Mouse (Mus musculus): ENCODE data around the gene Gm1673.
"Not testable (repeated sequence)": the region's sequence is repeated elsewhere in the genome, so short reads cannot be mapped to it uniquely, and the experiment has no call there.

Gene Gm1673

DNA sequence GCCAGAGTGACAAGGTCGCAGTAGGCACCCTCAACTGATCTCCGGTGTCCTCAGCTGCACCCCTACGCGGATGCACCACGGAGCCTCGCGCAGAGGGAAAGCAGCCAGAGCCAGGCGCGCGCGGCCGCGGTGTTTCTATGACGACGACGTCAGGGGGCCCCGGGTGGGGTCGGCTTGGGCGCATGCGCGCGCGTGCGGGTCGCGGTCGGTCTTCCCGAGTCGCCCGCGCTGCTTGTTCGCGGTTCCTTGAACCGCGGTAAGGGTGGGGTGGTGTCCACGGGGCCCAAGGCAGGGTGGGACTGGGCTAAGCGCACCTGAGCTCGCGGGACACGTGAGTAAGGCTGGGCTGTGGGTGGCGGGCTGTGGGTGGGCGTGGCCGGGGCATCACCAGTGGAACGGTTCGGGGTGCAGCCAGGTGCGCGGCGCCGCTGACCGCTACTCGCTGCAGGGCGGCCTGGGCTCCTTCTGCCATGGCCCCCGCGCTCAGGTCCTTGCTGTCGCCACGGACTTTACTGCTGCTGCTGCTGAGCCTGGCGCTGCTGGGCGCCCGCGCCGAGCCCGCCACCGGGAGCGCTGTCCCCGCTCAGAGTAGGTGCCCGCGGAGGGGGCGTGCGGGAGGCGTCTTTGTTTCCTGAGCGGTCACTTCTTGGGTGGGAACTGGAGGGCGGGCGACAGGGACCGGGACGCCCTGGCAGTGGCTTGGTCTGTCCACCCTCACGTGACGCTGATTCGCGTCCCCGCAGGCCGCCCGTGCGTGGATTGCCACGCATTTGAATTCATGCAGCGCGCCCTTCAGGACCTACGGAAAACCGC lies at the start of gene Gm1673:
Gene Gm1673 (plus strand): TSS at position 125 of the 813 bp plus-strand sequence.
- peak; percentile 87 to 91 for DNase-seq (ENCODE audit: low spot score in 2 of 2)

DNA sequence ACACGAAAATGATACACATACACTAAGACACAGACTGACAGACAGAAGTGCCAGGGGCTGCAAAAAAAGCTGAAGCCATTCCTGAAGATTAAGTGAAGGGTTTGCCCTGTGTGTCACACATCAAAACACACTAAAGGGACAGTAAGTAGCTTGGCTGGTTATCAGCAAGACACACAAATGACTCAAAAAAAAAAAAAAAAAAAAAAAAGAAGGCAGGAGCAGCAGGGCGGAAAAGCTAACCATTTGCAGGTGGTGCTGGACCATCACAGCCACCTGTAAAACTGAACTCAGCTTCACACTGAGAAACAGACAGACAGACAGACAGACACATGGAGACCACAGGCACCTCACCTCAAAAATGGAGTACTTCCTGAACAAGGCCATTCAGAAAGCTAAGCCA lies 49.2 kb upstream of the Gm1673 start:
- DNase-seq (ENCODE audit: low spot score in 2 of 2): no peak

DNA sequence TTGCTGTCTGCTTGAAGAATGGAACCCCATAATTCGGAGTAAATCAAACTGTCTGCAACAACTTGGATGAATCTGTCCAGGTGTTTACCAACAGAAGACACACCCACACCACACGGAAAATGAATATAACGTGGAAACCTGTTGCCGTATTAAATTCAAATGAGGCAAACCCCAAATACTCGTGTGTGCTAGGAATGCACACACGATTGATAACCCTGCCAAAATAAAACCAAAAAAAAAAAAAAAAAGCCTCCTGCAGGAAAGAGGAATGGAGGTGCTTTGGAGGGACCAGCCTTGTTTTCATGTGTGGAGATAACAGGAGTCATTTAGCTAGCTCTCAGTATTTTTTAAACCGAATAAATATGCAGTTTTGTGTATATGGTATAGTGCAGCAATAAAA lies 48.4 kb upstream of the Gm1673 start:
- DNase-seq (ENCODE audit: low spot score in 2 of 2): no peak

DNA sequence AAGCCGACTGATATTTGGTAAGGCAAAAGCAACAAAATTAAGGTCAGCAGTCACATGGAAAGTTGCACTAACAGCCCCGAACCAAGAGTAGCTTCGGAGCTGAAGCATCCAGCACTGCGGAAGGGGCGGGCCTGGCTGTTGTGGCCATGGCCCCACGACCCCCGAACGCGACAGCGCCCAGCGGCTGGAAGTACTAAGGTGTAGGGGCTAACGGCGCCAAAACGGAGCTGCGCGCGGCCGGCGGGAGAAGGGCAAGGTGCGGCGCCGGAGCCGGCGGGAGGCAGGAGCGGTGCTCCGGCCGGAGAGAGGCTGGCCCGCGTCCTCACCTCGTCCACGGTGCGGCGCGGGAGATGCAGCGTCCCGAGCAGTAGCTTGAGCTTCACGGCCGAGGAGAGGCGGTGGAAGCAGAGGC lies 47.5 kb upstream of the Gm1673 start:
- DNase-seq (ENCODE audit: low spot score in 2 of 2): no peak

DNA sequence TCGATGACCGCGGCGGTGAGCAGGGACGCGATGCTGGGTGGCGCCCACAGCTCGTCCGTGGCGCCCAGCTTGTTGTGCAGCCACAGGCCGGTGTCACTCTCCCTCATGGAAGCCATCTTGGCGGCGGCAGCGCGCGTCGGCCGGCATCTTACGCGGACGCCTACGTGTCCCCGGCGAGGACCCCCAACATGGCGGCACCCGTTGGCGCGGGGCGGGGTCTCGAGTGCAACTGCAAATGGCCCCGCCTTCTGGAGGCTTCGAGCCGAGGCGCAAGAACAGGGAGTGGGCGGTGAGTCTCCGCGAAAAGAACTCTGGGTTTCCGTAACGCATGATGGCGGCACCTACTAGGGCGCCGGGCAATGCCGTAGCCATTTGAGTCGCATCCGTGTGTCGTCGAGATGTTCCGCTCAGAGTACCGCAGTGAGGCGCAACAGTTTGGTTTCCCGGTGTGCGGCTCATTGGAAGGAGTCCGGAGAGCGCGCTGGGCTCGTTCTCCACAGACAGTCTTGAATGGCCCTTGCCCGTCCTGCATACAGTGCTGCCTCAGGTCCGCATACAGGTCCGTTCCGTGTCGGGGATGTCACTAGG lies 47.0 kb upstream of the Gm1673 start, which contains the start of gene Nelfa:
Gene Nelfa (minus strand): TSS at position 294 of the 588 bp plus-strand sequence.
- peak; percentile 98 to 99 for DNase-seq (ENCODE audit: low spot score in 2 of 2)

DNA sequence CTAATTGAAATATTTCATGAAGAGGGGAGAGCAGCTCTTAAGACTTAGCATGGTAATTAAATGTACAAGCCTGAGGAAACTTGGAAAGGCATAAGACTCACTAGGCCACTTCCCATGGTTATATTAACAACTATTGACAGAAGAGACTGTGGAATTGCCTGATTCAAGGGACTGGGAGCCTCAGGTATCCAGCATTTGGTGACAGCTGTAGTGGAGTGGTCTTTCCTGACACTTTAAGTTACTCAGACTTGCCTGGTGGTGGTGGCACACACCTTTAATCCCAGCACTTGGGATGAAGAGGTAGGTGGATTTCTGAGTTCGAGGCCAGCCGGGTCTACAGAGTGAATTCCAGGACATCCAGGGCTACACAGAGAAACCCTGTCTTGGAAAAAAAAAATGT lies 46.0 kb upstream of the Gm1673 start:
- DNase-seq (ENCODE audit: low spot score in 2 of 2): no peak

DNA sequence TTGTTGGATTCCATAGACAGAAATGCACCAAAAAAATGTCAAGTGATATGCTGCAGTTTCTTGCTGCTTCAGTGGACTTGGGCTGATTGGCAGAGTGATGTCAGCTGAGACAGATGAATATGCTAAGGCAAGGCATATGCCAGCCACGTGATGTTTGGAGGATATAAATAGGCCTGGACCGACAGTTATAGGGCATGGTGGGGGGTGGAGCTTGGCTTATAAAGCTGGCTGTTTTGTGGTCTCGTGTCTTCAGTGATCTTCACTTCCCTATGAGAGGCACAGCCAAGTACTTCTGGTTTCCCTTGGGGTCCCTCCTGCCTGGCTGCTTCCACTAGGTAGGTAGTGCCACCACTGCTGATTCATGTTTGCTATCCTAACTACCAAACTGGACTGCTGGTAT lies 44.8 kb upstream of the Gm1673 start:
- no peak for DNase-seq (ENCODE audit: low spot score in 2 of 2)

DNA sequence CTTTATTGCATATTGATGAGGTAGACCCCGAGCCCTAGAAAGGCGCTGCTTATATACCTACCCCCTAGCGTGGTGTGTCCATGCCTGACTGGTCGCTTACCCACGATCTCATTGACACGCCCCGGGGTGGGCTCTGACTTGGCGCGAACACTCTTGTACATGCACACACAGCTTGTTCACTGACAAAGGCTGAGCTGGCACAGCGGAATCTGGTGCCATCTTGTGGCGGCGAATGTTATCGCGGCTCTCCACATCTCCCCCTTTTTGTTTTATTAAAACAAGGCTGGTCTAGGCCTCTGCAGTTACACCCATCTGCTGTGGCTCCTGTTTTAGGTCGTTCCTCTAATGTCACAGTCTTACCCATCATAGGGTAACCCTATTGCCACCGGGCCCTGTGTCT lies 36.2 kb upstream of the Gm1673 start:
- DNase-seq (ENCODE audit: low spot score in 2 of 2): not testable (repeated sequence)

DNA sequence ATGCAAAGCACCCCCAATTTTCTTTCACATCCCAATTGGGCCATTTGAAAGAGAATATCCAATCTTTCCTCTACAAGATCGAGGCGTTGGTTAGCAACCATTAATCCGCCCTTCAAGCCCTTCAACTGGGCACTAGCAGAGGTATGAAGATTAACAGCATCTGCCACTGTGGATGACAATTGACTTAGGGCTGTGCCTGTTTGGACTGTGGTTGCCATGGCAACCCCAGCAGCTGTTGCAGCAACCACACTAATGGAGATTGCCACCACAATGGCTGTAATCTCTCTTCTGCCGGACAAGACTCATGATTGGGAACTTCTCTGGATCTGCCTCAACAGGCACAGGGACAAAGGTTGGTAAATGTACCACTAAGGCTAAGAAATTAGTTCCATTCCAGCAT lies 34.9 kb upstream of the Gm1673 start:
- no peak for DNase-seq (ENCODE audit: low spot score in 2 of 2)

DNA sequence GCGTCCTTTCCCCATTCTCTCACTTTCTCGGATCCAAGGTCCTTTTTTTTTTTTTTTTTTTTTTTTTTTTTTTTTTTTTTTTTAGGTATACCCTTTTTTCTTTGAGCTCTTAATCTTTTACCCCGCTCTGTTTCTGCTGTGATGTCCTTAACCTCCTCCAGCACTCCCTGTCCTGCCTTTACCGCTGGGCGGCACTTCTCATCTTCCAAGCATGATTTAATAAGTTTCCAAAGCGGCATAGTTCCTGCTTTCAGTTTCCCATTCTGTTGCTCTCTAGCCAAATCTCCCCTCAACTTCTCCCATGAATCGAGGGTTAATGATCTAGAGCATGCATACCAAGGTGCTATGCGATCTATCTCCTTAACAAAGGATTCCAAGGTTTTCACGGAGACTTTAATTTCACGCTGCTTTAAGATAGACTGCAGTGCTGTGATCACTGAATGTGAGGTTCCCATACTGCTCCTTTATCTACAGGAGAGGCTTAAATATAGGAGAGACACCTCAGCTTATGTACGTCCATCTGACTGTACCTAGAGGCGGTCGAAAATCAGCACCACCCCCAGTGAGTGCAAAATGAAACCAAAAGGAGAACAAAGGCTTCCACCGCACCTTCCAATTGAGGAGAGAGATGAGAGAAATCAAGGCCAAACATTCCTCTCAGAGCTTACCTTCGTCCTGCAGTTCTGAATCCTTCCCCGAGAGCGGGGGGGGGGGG lies 29.6 kb upstream of the Gm1673 start:
- no peak for DNase-seq (ENCODE audit: low spot score in 2 of 2)

DNA sequence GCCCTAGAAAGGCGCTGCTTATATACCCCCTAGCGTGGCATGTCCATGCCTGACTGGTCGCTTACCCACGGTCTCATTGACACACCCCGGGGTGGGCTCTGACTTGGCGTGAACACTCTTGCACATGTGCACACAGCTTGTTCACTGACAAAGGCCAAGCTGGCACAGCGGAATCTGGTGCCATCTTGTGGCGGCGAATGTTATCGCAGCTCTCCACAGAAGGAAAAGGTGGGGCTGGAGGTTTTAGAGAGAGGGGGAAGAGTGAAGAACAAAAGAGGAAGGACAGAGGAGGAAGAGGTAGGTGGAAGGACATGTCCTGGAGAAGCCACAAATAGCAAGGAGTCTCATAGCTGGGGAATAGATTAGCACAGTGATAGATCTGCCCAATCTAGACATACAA lies 28.9 kb upstream of the Gm1673 start:
- peak; percentile 76 to 84 for DNase-seq (ENCODE audit: low spot score in 2 of 2)

DNA sequence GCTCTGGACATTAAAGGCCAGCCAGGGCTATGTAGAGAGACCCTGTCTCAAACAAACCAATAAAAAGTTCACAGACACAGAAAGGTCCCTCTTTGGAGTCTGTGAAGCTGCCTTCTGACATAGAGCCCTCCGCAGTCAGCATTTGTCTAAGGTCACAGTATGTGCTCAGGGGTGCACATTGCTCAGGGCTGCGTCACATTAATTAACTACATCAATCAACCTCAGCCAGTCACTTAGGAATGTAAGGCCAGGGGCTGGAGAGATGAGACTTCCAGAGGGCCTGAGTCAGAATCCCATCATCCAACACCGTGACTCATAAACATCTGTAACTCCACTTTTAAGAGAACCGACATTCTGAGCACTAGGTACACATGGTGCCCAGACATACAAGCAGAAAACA lies 27.4 kb upstream of the Gm1673 start:
- DNase-seq (ENCODE audit: low spot score in 2 of 2): no peak

DNA sequence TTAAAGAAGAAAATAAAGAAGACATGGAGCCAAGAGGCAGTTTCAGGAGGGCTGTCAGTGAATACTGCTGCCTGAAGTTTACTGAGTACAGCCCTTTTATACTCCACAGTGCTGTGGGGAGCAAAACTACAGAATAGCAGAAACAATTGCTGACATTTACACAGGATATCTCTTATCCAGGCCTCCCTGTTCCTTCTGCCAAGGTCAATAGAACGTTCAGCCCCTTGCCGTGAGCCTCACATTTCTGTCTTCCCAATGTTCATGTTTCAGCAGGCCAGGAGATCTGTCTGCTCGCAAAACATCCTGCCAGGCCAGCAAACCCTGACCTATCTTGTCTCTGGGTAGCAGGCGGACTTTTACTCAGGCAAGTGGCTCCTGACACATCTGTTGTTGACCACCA lies 23.9 kb upstream of the Gm1673 start:
- no peak for DNase-seq (ENCODE audit: low spot score in 2 of 2)

DNA sequence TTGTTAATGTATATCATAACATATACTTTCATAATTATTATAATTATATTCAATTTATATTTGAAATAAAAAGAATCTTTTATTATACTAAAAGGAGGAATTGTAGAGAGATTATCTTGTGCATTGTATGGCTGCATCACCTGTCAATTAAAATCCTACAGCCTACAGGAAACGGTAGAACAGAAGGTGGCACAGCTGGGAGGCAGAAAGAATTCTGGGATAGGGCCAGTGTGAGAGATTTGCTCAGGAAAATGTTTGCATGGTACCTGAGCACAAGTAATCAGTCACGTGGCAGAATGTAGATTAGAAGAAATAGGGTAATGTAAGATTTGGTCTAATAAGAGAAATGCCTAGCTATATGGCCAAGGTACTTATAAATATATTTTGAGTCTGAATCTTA lies 8.5 kb upstream of the Gm1673 start:
- DNase-seq (ENCODE audit: low spot score in 2 of 2): no peak

DNA sequence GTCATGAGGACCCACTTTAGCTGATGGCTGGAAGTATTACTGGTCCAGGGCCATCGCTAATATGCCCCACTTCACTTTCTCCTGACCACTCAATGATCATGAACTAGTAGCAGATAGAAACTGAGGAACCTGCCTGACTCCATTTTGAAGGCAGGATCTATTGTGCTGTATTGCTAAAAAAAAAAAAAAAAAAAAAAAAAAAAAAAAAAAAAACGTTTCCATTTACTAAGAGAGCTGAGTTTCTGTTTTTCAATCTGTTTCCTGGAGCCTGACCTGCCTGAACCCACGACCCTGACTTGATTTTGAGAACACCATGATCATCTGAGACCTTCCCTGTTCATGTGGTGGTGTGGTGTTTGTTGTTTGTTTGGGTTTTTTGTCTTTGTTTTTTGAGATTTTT lies 7.0 kb upstream of the Gm1673 start:
- DNase-seq (ENCODE audit: low spot score in 2 of 2): no peak

DNA sequence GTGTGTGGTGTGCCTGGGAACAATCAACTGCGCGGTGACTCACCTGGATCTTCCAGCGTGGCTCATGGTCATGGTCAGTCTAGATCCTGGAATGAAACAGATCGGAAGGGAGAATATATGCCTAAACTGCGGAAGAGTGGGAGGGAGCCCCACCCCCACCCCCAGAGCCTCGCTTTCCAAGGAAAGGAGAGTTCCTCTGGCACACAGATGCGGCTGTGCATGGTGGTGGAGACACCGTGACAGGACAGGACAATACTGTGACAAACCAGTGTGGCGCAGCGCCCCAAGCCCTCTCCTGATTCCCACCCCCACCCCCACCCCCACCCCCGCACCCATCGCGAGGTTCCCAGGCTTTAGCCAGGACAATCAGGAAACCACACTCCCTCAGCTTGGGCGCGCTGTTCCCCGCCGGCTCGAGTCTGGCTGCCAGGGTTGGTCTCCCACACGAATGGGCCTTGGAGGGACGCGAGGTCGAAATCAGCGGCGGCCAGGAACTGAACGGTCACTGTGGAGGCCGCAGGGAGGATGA lies 438 bp upstream of the Gm1673 start:
- DNase-seq (ENCODE audit: low spot score in 2 of 2): no peak

DNA sequence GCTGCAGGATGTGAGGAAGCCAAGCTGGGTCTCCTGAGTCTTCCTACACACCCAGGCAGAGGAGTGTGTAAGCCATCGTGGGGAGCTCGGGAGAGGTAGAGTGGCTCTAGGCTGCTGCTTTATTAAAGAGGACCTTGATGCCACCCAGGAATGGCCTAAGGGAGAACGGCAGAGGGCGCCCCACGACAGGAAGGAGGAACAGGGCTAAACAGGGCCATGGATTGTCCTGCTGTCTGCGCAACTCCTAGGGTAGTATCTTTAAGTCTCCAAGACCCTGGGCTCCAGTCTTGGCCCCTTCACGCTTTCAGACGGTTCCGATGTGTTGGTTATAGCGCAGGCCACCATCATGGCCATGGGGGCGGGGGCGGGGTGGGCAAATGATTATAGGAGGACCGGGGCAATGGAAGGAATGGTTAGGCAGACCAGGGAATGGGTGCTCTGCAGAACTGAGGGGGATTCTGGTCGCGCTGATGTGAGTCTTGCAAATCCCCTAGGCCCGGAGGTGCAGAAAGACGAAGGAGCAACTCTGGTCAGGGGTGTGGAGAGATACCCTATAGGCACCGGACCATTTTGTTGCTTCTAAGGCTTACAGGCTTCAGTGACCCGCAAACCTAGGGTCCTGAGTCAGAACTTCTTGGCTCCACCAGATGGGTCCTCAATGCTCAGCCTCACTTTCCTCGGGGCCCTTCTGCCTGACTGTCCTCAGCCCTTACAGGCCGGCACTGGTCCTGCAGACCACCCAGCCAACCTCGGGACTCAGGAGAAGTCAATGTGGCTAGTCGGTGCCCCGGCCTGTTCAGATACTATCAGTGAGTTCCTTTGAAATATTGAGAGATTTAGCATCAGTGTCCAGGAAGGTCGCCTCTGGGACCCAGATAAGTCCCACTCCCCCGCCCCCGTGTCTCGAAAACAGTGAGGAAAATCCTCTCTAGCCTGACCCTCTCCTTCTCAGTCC lies 11.7 kb downstream of the Gm1673 start:
- peak in 1 of 2 experiments; percentile 62 for DNase-seq (ENCODE audit: low spot score in 2 of 2)

DNA sequence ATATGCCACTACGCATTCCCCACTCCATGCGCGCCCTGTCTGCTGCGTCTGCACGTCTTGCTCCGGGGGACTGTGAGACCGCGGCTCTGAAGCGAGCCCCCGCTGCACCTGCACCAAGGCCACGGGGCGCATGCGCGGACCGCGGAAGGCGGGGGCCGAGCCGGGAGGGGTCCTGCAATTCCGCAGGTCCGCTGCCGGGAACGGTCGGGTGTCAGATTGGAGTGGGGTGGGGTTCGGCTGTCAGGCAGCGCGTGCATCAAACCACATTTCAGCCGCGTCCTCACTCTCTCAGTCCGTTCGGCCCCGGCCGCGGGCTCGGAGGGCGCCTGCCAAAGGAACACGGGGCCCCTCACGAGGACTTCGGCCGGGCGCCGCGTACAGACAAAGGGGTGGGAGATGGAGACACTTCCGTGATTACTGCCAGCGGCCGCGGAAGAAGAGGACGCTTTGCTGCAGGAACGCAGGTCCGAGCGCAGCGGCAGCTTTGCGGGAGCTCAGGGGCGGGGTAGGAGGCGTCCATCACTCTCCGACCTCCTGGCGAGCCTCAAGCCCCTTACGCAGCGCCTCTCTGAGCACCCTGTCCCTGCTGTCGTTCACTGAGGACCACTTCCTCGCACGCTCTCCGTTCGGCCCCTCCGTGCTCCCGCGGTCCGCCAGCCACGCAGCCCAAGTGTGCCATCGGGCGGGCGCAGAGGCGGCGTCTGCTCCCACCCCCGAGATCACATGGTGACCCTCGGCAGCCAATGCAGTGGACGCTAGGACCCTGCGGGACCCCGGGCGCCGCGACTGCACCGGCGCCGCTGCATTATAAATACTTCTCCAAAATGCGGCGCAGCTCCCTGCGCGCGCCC lies 12.8 kb downstream of the Gm1673 start, which contains the start of gene Nat8l:
Gene Nat8l (plus strand): TSS at position 142 of the 851 bp plus-strand sequence.
- DNase-seq (ENCODE audit: low spot score in 2 of 2): peak; percentile 86 to 90

DNA sequence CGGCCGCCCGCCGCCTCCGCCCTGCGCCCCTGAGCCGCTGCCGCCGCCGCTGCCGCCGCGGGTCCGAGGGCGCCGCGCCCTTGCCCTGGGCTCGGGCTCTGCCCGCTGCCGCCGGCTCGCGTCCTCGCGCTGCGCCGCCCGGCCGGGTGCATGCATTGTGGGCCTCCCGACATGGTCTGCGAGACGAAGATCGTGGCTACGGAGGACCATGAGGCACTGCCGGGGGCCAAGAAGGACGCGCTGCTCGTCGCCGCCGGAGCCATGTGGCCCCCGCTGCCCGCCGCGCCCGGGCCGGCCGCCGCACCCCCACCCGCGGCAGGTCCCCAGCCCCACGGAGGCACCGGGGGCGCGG lies 13.4 kb downstream of the Gm1673 start:
- no peak for DNase-seq (ENCODE audit: low spot score in 2 of 2)

DNA sequence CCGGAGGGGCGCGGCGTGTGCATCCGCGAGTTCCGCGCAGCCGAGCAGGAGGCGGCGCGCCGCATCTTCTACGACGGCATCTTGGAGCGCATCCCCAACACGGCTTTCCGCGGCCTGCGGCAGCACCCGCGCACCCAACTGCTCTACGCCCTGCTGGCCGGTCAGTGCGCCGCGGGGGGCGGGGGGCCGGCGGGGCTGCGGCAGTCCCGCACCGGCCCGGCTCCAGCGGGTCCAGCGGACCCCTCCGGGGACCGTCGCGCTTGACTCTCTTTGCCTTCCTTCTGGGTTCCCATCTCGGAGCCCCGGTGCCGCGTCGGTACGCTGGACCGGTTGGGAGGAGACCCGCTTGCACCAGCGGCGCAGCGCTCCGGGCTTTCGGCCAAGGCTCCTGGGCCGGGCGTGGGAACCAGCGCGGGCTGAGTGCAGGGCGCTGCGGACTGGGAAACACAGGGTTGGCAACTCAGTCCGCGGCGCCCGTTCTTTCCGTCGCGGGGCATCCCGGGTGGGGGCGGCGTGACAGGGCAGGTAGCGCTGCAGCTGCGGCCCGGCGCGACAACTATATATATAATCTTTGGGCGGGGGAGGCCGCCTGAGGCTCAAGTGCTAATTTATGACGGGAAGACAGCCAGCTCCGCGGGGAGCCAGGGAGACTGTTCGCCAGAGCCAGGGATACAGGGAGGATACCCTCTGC lies 14.0 kb downstream of the Gm1673 start:
- DNase-seq (ENCODE audit: low spot score in 2 of 2): peak in 1 of 2 experiments; percentile 73

All from frontal cortex, postnatal 10 days (tissue).